Mouse (Mus musculus) lung, postnatal 0 days (tissue): ENCODE data around the gene Aldoc.

Experiments
- CTCF ChIP-seq: IDR thresholded peaks from 2 replicates; pipeline ENCODE4 v1.5.1; 2016; ENCODE audit warnings: antibody characterized with exemption, mild to moderate bottlenecking
- EP300 ChIP-seq: IDR thresholded peaks from 2 replicates; pipeline ENCODE4 v1.6.1; 2016; ENCODE audit warnings: antibody characterized with exemption, mild to moderate bottlenecking, control low read depth

GRCm38 (mm10) chr11:78355471-78356238, 32.9 kb downstream of the Aldoc start:
- peak; percentile 84 for TF ChIP-seq CTCF
- TF ChIP-seq EP300, result no peak
